Mouse (Mus musculus) ZHBTc4 (cell line): ENCODE results near the gene Adamts13.

Source experiments
- DNase-seq: peaks from one replicate; pipeline ENCODE4 v3.0.0-alpha.2; 2011; ENCODE audit warnings: low read depth, low spot score

Adamts13 gene

GRCm38 (mm10) chr2:26973116-26973515, at the start of gene Adamts13:
Gene Adamts13, plus strand, starts transcription at chr2:26973416.
- no peak for DNase-seq

GRCm38 (mm10) chr2:26927745-26928476, 45.3 kb upstream of the Adamts13 start:
- no peak for DNase-seq

GRCm38 (mm10) chr2:26930390-26930789, 42.8 kb upstream of the Adamts13 start:
- DNase-seq, result peak; percentile 88

DNA sequence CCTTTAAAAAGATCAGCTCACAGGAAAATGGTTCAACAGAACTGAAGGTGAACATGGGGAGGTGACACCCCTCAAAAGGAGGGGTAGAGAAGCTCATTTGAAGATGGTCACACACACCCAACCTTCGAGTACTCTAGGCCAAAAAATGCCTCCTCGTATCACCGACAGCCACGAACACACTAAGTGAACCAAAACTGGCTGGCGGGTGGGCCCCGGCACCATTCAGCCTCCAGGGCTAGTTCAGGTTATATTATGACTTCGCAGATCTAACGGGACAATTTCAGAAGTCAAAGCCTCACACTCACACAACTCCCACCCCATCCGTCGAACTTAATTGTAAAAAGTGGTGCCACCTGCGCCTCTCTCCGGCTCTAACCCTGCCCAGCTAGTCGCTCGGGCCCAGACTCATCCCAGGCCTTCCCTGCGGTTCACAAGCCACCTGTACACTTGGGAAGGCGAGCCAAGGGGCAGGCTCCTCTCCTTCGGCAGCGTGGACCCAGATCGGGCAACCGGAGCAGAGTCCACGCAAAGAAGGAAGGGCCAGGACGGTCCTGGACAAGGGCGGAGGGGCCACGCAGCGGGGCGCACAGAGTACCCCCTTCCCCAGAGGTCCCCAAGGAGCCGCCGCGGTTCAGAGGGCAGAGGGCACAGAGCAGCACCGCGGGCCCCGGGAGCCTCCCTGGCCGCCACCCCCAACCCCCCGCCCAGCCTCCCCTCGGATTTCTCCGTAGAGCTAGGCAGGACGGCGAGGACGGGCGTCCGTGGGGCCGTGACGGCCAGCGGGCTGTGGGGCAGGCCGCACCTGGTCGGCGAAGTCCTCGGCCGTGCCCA, 40.5 kb upstream of the Adamts13 start:
- peak; percentile 41 for DNase-seq

- peak; percentile 97 for DNase-seq
These were observed 39.7 kb upstream of the Adamts13 start, which contains the start of the genes Surf4 and Stkld1 for GRCm38 (mm10) chr2:26933304-26934055. Gene Surf4, minus strand, starts transcription at chr2:26933928. Gene Stkld1, plus strand, starts transcription at chr2:26934047.

GRCm38 (mm10) chr2:26935286-26935685, 37.9 kb upstream of the Adamts13 start:
- no peak for DNase-seq

DNA sequence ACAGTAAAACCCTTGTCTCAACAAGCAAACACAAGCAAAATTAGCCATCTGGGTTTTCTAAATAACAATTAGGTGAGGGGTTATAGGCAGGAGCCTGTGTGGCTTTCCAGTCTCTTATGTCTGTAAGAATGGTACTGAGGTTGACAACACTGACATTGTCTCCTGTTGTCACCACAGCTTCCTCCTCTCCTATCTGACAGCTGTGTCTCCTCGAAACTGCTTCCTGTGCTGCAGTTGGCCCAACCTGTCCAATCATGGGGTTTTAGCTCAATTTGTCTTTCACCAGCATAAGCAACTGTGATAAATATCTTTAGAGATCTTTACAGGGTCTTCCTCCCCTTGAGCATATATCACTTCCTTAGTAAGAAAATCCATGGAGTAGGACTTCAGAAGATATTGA, 36.8 kb upstream of the Adamts13 start:
- DNase-seq, result no peak

- DNase-seq, result peak; percentile 42
These were observed 31.7 kb upstream of the Adamts13 start for GRCm38 (mm10) chr2:26941539-26941938.

- DNase-seq, result no peak
These were observed 30.0 kb upstream of the Adamts13 start for GRCm38 (mm10) chr2:26943253-26943652.

DNA sequence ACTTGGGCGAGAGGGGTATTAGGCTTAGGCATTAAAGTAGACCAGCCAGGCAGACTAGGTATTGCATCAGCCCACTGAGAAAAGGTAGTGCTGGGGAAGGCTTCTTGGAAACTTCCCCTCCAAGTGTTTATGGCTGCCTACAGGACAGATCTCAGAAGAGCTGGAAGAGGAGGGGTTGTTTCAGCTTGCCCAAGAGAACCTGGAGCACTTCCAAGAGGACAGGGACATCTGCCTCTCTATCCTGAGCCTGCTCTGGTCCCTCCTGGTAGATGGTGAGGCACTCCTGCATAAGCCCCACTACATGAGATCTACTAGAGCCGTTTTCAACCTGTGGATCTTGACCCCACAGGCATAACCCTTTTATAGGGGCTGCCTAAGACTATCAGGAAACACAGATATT, 22.8 kb upstream of the Adamts13 start:
- DNase-seq, result no peak

GRCm38 (mm10) chr2:26951346-26951905, 21.8 kb upstream of the Adamts13 start:
- no peak for DNase-seq

DNA sequence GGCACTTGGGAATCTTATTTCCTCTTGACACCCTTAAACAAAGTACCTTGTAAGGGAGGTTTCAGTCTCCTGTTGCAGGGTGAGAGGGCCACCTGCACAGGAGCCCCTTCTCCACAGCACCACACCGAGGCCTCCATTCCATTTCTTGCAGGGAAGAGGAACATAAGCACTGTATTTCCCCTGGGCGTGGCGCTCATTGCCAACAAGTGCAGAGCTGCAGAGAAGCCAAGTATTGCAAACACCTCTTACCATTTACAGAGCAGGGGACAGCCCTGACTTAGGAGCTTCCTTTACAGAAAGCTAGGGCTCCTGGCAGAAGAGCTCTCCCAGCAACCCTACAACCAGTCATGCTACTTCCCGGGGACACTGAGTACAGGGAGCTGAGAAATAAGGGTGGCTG, 21.0 kb upstream of the Adamts13 start:
- no peak for DNase-seq

GRCm38 (mm10) chr2:26952866-26953265, 20.4 kb upstream of the Adamts13 start:
- no peak for DNase-seq

GRCm38 (mm10) chr2:26954735-26955395, 18.4 kb upstream of the Adamts13 start:
- DNase-seq, result no peak

GRCm38 (mm10) chr2:26956811-26957487, 16.3 kb upstream of the Adamts13 start:
- DNase-seq, result no peak

GRCm38 (mm10) chr2:26957488-26957859, 15.7 kb upstream of the Adamts13 start:
- DNase-seq, result no peak

GRCm38 (mm10) chr2:26960756-26961155, 12.5 kb upstream of the Adamts13 start:
- peak; percentile 23 for DNase-seq

DNA sequence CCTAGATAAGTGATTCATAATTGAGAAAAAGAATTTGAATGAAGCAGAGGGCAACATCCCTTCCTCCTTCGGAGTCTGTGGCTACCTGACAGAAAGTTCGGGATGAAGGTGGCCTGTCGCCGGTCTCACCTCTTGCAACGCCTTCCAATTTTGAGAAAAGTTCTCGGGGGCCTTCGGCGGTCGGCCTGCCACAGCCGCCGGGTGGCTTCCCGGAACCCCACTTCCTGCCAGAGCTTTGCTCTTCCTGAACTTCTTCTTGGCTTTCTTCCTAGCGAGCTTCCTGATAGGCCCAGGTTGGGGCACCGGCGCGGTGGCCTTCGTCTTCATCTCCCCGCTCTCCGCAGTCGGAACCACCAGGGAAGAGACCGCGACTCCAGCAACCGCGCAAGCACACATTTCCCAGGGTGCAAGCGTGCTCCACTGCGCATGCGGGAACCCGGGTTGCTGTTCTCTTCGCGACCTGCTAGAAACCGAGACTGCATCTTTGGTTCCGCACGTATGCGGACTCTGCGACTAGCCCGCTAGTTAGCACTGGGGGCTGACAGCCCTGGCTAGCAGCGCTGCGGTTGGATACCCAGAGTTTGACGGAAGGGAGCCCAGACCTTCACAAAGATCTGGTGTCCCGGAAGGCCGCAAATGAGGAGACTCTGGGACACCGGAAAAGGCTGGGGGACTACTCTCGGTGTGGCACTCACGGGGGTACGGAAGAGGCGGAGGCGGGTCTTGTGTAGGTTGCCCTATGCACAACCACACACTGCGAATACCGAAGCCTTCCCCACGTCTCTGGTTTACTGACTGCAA, 9.1 kb upstream of the Adamts13 start, which contains the start of gene Rexo4:
Rexo4 (minus strand) TSS at position 464 of the 801 bp plus-strand sequence.
- peak; percentile 97 for DNase-seq

DNA sequence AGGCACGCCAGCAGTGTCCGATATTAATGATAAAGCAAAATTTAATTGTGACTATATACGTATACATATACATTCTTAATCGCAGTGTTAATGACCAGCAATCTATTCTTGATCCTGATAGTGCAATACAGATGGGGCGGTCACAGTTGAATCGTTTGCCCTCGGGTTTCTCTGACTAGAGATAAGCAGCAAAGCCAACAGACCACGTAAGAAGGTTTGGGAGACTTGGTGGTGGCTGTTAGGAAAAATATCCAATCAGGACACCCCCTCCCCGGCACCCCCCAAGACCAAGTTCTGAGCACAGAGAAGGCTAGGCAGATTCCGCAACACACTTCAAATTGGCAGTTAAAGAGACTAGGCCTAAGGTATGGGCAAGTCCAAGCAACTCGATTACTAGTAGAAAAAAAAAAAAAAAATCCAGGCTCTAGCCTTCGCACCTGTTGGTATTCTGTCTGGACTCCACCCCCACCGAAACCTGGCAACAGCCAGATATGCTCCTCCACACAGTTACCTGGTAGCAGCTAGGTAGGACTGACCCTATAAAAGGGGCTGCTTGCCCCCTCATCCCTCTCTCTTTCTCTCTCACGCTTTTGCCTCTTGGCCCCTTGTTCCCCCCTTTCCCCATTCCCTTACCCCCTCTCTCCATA, 8.4 kb upstream of the Adamts13 start:
- DNase-seq, result no peak
